Mouse (Mus musculus) ES-Bruce4 (cell line): ENCODE results near the gene St6gal1.

Experiments used
- CTCF ChIP-seq: IDR thresholded peaks from one replicate; pipeline ENCODE4 v1.8.1; 2011; ENCODE audit warnings: low read depth, low read length
- EP300 ChIP-seq: IDR thresholded peaks from 2 replicates; pipeline ENCODE4 v1.6.1; 2011; ENCODE audit warnings: low read depth, low read length; ENCODE audit not compliant: insufficient read depth
- POLR2A ChIP-seq: IDR thresholded peaks from one replicate; pipeline ENCODE4 v1.8.1; 2011; ENCODE audit warnings: low read length; ENCODE audit not compliant: insufficient read depth

DNA sequence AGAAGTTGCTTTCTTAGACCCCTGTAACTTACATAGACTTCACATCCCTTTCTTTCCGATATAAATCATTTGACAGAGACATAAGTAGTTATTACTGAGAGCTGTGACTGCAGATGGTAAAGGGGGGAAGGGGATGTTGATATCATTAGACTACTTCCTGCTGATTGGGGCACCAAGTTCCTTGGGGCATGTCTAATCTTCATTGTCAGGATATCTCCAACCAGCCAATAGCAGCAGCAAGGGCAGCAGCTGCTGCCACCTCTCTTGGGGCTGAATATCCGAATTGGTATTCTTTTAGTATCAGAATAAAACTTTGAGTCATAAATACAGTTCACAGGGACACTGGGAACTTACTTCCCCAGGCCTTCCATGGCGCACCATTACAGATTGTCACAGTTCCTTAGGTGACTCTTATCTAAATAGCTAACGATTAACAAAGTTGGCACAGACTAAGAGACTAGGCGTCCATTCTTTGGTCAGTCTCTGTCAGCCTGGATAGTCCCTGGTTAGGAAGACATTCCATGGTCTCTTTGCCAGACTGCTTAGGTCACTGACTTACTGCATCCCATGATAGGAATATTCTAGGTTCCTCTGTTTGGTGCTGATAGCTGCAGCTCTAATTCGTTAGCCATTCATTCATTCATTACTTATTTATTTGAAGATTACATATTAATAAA is 109.5 kb downstream of the St6gal1 start:
- TF ChIP-seq POLR2A (no peak), CTCF (no peak), EP300 (no peak)
